Mouse (Mus musculus) retina, postnatal 7 days (tissue): ENCODE measurements around the gene Wars.
"Not testable (repeated sequence)": the region's sequence is repeated elsewhere in the genome, so short reads cannot be mapped to it uniquely, and the experiment has no call there.

Experiments used
- DNase-seq: peaks from one replicate; pipeline ENCODE4 v3.0.0-alpha.2; 2012; ENCODE audit warnings: low read depth, low spot score

The Wars gene

DNA sequence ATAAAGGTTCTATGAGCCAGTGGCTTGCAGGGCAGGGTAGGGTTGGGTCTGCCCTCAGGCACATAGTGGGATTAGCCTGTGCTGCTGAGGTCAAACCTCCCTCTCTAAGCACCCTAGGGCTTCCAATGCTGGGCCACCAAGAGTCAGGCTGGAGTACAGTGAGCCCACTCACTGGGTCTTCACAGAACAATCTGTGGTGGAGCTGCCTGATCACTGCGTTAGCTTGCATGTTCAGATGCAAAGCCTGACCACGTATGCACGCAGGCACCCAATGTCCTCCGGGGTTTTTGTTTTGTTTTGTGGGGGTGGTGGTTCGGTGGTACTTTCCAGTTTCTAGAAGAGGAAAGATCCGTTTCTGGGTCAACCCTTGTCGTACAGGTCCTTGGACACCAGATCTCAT is 36.9 kb downstream of the Wars start:
- DNase-seq, result no peak

DNA sequence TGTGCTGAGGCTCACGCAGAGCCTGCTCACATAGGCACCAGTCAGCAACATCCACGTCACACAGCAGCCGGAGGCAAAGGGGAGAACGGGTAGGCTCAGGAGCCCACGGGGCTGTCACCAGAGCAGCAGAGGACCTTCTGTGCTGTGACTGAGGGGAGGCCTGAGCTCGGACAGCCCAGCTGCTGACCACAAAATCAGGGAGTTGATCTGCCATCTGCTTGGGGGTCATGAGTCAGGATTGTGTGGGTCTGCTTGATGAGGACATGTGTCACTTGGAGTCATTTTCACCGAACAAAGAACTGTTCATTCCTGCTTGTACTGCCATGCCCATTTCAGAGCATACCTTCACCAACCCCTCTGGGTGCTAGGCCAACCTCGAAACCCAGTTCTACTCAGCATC is 37.8 kb downstream of the Wars start:
- no peak for DNase-seq

DNA sequence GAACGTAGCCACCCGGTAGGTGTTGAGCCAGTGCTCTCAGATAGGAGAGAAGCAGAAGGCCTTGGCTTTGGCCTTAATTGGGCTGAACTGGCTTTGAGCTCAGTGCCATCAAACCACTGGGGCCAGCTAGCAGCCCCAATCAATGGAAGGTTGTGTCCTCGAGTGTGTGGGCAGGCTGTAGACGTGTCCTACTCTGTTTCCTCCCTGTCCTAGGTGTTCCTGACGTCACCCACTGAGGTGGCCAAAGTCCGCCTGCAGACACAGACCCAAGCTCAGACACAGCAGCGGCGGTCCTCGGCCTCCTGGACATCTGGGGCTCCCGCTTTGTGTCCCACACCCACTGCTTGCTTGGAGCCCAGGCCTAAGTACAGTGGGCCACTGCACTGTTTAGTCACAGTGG is 38.9 kb downstream of the Wars start:
- DNase-seq, result no peak

DNA sequence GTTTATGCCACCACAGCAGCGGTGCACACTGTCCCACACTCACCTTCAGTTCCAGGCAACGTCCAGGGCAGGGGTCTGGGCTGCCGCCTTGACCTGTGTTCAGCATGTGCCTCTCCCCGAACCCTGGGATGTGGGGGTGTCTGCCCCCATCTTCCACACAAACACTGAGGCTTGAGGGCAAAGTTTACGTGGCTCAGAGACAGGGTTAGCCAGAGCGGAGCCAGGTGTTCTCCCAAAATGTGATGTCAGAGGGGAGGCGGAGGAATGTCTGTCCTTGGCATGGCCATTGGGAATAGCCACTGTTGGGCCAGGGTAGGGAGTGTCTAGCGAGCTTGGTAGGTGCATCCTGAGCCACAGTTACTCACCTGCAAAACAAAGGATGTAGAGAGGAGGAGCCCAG is 41.2 kb downstream of the Wars start:
- DNase-seq, result no peak

DNA sequence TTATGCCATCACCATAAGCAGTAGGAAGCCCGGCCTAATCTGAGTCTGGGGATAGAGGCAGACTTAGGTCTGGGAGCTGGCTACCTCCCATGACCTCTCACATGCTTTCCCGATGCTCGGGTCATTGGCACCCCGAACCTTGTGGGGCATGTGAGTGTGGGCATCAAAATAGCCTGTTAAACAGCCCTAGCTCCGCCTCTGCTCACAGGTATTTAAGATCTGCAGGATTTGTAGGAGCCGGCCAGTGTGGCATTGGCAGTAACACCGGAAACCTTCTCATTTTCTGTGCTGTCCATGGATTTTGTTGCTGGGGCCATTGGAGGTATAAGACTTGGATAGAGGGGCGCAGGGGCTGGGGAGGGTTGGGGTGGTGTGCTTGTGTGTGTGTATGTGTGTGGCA is 43.1 kb downstream of the Wars start:
- DNase-seq, result no peak

DNA sequence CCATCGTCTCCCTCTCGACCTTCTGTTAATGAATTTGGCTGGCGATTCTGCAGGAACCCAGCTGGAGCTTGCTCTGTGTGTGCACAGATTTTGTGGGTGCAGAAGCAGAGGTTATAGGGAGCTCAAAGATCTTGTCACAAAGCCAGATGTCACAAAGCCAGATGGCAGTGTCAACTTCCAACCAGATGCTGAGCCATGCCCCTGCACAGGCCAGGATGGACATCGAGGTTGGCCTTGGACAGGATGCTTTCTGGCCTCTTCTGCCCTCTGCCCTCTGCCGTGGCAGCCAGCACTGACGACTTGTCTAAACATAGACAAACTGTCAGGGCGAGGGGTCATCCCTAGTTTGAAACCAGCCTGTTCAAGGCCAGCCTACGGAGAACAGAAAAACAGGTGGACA is 43.8 kb downstream of the Wars start:
- DNase-seq, result no peak

DNA sequence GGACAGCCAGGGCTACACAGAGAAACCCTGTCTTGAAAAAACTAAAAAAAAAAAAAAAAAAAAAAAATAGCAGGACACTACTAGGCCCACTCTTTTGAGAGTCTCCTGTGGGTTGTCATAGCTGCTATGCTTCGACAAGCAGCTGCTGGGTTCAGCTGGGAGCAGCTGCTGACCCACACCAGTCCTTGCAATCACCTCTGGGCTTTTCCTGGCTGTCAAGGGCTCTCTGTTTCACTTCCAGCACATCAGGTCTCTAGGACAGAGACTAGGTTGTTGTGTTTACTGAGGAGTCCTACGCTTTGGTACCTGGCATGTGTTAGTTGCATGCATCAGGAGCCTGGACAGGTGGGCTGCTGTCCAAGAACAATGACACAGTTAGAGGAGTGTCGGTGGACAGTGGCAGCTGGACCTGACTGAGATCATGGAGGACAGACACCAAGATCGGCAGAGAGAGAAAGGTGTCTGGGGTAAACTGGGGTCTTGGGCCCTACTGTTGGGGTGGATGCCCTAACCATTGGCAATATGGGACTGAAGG is 44.4 kb downstream of the Wars start:
- DNase-seq, result no peak

DNA sequence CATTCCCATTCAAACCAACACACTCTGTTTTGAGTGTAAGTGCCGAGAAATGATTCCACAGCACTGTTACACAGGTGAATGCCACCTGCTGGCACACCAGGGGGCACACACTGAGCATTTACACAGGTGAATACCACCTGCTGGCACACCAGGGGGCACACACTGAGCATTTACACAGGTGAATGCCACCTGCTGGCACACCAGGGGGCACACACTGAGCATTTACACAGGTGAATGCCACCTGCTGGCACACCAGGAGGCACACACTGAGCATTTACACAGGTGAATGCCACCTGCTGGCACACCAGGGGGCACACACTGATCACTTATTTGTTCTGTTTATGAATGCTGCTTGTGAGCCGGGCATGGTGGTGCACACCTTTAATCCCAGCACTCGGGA is 45.9 kb downstream of the Wars start:
- DNase-seq, result not testable (repeated sequence)

DNA sequence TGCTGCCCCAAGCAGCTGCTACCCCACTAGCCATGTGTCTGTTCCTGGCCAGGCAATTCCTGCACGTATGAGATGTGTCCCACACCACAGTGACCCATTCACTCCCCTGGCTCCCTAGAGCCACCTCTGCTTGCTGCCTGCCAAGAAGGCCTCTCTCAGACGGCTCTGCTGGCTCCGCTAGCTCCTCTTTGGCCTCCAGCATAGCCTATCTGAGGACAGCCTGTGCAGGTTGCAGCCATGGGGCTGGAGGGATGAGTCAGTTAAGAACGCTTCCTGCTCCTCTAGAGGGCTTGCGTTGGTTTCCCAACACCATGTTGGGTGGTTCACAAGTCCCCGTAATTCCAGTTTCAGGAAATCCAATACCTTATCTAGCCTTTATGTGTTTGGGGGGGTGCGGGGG is 51.3 kb downstream of the Wars start:
- no peak for DNase-seq

DNA sequence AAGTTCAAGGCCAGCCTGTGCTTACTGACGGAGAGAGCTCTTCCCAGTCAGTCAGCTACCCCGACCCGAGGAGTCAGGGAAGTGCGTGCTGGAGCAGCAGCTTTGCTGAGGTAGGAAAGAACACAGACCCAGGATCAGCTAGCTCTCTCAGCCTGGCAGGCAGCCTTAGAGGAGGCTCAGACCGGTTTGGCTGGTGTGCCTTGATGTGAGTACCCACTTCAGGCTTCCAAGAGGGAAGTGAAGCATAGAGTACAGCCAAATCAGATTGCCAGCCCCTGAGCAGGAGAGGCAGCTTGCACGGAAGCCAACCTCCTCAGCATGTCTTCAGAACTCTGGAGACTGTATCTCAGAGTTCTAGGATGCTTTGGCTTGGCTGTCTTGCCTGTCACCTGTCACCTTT is 52.8 kb downstream of the Wars start:
- DNase-seq, result no peak

DNA sequence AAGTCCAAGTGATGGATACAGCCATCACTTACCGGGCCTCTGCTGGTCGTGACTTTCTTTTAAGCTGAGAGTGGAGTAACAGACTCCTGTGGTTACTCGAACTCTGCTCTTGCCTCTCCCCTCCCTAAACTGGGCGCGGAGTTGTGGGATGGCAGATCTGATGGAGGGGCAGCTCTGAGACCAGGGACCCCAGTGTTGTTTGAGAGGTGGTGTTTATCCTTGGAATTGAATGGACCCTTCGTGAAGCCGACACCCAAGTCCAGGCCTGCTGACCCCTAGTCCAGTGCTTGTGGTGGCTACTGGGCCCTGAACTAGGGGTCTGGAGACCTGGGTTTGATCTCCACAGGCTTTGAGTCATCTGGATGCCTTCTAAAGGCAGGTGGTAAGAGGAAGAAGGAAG is 57.3 kb downstream of the Wars start:
- DNase-seq, result no peak

DNA sequence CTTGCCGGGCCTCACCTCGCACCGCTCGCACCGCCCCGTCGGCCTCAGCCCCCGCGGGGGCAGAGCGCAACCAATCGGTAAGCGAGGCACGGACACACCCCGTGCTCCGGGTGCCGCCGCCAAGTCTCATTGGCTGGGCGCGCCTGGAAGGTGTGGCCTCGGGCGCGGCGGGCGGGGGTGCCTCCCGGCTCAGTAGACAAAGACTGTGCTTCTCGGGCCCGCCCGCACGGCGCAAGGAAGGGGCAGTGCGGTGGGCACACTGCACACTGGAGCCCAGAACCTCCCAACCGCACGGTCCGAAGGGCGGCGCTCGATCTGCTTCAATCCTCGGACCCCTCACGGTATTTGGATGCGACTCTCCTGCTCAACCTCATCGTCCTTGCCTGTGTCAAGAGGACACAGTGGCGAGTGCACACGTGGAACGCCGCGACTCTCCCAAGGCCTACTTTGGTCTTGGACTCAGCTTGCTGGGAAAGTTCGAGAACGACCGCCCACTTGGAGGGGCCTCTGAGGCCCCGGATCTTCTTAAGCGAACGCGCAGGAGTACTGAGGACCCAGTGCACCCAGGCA is 58.0 kb downstream of the Wars start, which contains the start of the genes Slc25a29 and Slc25a47:
Gene Slc25a29 (minus strand): TSS at position 44 of the 570 bp plus-strand sequence.
Gene Slc25a47 (plus strand): TSS at position 207 of the 570 bp plus-strand sequence.
- DNase-seq, result peak; percentile 92

DNA sequence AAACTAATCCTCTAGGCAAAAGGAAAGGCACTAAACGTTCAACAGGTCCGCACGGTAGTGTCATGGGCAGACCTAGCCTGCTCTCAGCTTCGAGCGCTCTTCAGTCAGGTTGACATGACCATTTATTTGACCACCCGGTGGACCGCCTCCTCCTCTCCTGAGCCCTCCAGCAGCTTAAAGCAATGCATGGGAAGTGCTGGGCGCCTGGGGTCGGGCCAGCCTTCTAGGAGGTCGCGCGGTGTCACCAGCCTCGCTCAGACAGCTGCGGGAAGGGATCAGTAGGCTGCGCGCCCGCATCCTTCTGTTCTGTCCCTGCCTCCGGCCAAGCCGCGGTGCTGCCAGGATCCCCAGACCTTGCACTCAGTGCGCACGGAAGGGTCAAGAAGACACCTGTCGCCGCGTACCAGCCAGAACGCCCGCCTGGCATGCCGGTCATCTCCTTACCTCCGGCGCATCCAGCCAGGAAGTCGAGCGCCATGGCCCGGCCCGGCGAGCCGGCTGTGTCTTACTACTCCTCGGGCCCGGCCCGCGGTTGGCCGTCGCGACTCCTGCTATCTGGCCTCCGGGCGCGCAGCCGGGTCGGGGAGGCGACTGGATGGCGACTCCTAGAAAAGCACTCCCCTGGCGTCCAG is 58.6 kb downstream of the Wars start:
- no peak for DNase-seq

DNA sequence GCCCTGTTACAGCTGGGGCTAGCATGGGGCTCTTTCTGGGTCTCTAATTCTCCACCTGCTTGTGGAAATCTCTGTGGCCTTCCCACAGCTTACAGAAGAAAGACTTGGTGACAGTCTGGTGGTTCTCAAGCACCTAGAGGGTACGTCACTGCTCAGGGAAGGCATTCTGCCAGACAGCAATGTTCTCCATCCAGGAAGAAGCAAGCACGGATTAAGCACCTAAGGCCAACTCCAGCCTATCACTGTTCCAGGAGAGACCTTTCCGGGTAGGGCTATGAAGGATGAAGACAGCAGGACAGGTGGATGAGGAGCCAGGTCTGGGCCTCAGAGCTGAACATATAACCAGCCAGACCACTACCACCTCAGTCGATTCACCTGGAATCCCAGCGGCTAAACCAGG is 59.2 kb downstream of the Wars start:
- DNase-seq, result no peak

DNA sequence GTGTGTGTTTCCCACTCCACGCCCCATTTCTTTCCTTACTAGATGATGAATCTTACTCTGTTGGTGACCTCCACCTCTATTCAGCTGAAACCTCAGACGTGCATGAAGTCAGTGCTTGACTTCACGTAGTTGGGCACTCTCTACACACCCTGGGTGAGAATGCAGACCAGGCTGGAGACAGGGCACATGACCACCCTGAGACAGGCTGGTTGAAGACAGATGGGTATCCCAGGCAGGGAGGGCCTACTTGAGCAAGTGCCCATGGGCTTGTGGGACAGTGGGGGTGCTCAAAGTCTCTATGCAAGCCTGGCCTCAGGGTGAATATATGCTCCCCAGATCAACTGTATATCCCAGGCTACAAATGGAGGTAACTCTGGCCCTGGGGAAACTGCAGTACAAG is 59.6 kb downstream of the Wars start:
- DNase-seq, result no peak

DNA sequence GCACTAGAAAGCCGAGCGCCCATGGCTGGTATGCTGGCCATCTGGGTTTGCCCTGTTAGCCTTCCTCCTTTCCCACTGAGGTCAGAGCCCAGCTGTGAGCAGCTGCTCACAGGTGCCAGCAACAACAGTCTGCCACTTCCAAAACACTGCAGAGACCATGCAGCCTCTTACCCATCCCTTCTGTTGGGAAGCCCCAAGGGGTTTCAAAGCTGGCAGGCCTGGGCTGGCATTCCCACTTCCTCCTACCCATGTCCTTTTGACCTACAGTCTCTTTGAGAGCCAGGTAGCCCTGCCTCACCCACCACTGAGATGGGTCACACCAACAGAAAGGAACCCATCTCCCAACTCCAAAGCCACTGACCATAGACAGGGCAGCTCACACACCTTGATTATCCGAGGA is 60.6 kb downstream of the Wars start:
- DNase-seq, result no peak

DNA sequence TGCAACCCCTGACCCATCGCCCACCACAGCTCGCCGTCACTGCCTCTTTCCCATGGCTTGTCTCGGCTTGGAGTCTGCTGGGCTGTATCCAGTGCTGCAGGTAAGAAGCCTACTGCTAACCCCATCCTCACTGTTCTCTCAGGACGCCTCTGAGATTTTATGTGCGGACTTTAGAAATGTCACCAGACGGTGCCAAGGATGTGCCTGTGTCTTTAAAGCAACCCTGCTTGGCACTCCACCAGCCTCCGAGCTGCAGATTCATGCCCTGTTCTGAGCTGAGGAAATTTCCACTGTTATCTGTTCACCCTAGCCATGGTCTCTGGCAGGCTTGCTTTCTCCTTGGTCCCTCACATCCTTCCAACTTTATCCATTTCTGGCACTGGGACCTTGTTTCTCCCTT is 61.1 kb downstream of the Wars start:
- DNase-seq, result no peak

DNA sequence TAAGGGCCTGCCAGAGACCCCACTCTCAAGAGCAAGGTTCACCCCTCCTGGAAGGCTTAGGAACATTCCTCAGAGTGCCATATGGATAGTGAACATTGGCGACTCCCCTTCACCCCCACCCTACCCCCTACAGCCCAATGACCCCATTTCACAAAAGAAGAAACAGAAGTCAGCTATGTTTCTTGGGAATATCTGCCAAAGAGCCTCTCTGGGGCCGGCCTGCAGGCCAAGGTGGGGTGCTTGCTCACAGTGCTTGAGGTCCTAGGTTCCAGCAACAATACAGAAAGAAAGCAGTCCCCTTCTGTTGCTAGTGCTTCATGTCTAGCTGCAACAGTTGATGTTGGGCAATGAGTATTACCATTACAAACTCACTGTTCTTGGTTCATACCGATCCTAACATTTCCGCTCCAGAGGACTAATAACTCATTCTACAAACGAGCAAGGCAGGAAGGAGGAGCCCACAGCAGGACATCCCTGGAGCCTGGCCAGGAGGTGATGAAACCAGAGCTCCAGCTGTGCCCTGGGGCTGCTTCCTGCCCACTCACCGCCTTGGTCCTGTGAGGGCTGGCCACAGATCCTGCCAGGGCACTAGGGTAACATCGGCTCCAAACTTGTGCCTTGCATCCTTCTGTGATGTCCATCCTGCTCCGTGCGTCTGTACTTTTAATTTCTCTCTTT is 61.9 kb downstream of the Wars start:
- DNase-seq, result no peak

DNA sequence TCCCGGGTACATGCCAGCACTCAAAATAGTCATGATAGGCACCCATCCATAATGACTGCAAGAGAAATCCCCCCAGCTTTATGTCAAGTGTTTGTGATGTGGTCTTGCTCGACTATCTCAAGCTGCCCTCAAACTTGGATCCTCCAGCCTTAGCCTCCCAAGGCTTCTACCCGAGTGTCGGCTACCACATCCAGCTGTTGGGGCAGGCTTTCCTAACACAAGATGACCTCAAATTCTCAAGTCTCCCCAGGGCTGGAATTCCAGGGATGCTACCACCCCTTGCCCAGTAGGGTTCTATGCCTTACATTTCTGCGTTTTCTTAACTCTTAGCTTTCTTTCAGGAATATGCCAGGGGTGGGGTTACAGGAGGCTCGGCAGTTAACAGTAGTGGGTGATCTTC is 63.6 kb downstream of the Wars start:
- no peak for DNase-seq

DNA sequence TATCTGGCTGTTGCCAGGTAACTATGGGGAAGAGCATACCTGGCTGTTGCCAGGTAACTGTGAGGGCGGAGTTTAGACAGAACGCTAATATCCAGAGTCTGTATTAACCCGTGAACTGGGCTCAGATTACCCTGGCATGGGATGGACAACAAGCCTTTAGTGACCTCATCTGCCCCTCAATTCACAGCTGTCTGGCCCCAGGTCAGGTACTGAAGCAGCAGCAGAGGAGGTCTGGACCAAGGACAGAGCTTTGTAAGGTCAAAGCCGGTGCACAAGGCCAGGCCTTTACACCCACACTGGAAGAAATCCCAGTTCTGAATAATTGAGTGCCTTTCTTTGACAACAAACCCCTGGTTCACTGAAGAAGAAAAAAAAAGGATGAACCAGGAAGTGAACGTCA is 64.3 kb downstream of the Wars start:
- no peak for DNase-seq

DNA sequence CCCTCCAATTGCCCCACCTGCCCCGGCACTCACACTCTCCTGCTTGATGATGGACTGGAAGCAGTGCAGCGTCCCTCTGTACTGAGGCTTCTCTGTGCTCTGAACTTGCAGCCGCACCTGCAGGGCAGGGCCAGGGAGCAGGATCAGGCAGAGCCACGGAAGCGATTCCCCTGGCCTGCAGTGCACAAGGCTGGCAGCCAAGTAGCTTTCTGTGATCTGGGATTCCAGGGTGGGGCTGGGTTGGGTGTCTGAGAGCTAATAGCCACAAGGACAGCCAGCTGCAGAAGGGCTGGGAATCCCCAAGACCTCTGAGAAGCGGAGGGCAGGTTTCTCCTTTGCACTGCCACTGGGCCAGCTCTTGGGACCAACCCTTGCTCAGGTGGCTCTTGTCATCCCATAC is 66.3 kb downstream of the Wars start:
- DNase-seq, result no peak

DNA sequence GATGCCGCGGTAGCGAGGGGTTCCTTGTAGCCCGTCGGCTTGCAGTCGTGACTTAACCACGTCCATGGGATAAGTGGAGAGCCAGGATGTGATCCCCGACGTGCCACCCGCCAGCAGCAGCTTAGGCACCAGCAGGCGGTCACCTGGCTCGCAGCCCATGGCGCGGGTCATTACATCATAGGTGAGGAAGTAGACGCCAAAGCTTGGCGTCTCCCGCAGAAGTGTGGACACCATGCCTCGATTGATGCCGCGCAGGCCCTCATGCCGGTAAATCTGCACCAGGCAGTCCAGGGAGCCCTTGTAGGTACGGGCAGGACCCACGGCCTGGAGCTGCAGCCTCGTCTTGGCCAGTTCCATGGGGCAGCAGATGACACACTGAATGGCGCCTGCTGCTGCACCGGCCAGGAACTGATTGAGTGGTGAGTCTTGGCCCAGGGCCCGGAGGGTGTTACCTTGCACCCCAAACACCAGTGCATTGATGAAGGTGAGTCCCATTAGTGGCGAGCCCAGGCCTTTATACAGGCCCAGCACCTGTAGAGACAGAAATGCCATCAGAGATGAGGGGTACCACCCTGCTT is 66.9 kb downstream of the Wars start:
- no peak for DNase-seq
